Mouse (Mus musculus): ENCODE measurements around the gene Pigo.

GRCm38 (mm10) chr4:43057654-43058053 lies 32.0 kb upstream of the Pigo start:
- TF ChIP-seq CTCF (IDR thresholded peaks at IDR 0.05; ENCODE audit: extremely low read depth, insufficient read depth, low read length) (no peak), POLR2A (IDR thresholded peaks at IDR 0.05; ENCODE audit: extremely low read depth, insufficient read depth, low read length) (no peak)
